Comparison of ENCODE assay signal across 8 mouse cellular contexts in genomic region chr12:84192280-84192679, GRCm38 (mm10). TPM values are rescaled to one million over a fixed set of nuclear protein-coding genes. Genes with fewer than 3 reads are reported as not detected.
DNase-seq lines count a peak whose midpoint lies in the region; ATAC-seq and TF ChIP-seq lines count a peak whose summit lies in the region.

No protein-coding gene starts in this region.

- peaks cover 17% of the 10 kb centered on the region for H3K4me1 ChIP-seq in cortical plate, adult 2 months (ENCODE audit: control insufficient read depth, insufficient read depth, low read length)
- peaks cover 83% of the 10 kb centered on the region for H3K4me1 ChIP-seq in hindbrain, embryonic 13.5 days (replicated peaks)
- peaks cover 50% of the 10 kb centered on the region for H3K4me1 ChIP-seq in midbrain, embryonic 14.5 days (ENCODE audit: control insufficient read depth, insufficient read depth, low read length)

- no peak for TF ChIP-seq CTCF in cortical plate, adult 2 months (IDR thresholded peaks at IDR 0.05; ENCODE audit: extremely low read depth, insufficient read depth, low read length)

- H3K4me3 ChIP-seq in cortical plate, adult 2 months (ENCODE audit: insufficient read depth, low read length): peak overlapping the region; percentile 42
- H3K4me3 ChIP-seq in hindbrain, embryonic 13.5 days: peak overlapping the region; percentile 81
- H3K4me3 ChIP-seq in midbrain, embryonic 14.5 days (replicated peaks; ENCODE audit: low read depth, low read length): peak overlapping the region; percentile 83

- DNase-seq in kidney, postnatal 10 days: peak; percentile 37
- DNase-seq in kidney, postnatal 14 days: no peak
- DNase-seq in midbrain, embryonic 14.5 days: no peak
- DNase-seq in adrenal gland, postnatal 25 days: no peak
- no peak for DNase-seq in spleen, adult 12 weeks (ENCODE audit: low spot score)
- no peak for DNase-seq in frontal cortex, postnatal 25 days (ENCODE audit: low spot score in 2 of 2)

- H3K27ac ChIP-seq in cortical plate, adult 2 months (ENCODE audit: insufficient read depth, low read length): no peak overlapping the region
- peak overlapping the region; percentile 97 for H3K27ac ChIP-seq in hindbrain, embryonic 13.5 days
- H3K27ac ChIP-seq in midbrain, embryonic 14.5 days (replicated peaks; ENCODE audit: low read depth, low read length): peak overlapping the region; percentile 95

- H3K27me3 ChIP-seq in hindbrain, embryonic 13.5 days: no peaks in the 10 kb centered on the region
- no peaks in the 10 kb centered on the region for H3K27me3 ChIP-seq in midbrain, embryonic 14.5 days (ENCODE audit: control insufficient read depth, insufficient read depth, low read length)

- WGBS in hindbrain, embryonic 13.5 days: 3% methylated on average over 13 of the region's 13 CpGs
- WGBS in midbrain, embryonic 14.5 days: 3% methylated on average over 13 of the region's 13 CpGs

- no peaks in the 10 kb centered on the region for H3K36me3 ChIP-seq in hindbrain, embryonic 13.5 days
- no peaks in the 10 kb centered on the region for H3K36me3 ChIP-seq in midbrain, embryonic 14.5 days (ENCODE audit: control insufficient read depth, insufficient read depth, low read length)

- peak overlapping the region; percentile 93 for H3K4me2 ChIP-seq in hindbrain, embryonic 13.5 days
- peak overlapping the region; percentile 84 for H3K4me2 ChIP-seq in midbrain, embryonic 14.5 days (ENCODE audit: low read length)

- peak overlapping the region; percentile 95 for H3K9ac ChIP-seq in hindbrain, embryonic 13.5 days
- H3K9ac ChIP-seq in midbrain, embryonic 14.5 days (replicated peaks; ENCODE audit: low read length): peak overlapping the region; percentile 89

- no peaks in the 10 kb centered on the region for H3K9me3 ChIP-seq in hindbrain, embryonic 13.5 days
- no peaks in the 10 kb centered on the region for H3K9me3 ChIP-seq in midbrain, embryonic 14.5 days (ENCODE audit: control insufficient read depth, low read length)

- TF ChIP-seq POLR2A in cortical plate, adult 2 months (IDR thresholded peaks at IDR 0.05; ENCODE audit: extremely low read depth, insufficient read depth, low read length): no peak

- no peak for ATAC-seq in hindbrain, embryonic 13.5 days (ENCODE audit: low FRiP score)
- no peak for ATAC-seq in midbrain, embryonic 14.5 days (ENCODE audit: low FRiP score, low TSS enrichment)

RNA-seq across cellular contexts. Expression of gene Elmsan1, which starts 26.4 kb away (rescaled TPM):
- polyA plus RNA-seq in cortical plate, adult 2 months (2012; rRNA removed): 6.9 and 7.3 TPM in 2 replicates
- 4.5 and 5.1 TPM in 2 replicates for polyA plus RNA-seq in hindbrain, embryonic 13.5 days (2015; fragmentation: Nextera tagmentation; extraction: Ambion mirVana)
- 2.7 and 4.3 TPM in 2 replicates for polyA plus RNA-seq in midbrain, embryonic 14.5 days (2014; fragmentation: Nextera tagmentation; extraction: Ambion mirVana)
- total RNA-seq in adrenal gland, postnatal 25 days (2021): 22.3 and 32.8 TPM in 2 replicates

RNA-seq across cellular contexts. Expression of gene Pnma1, which starts 44.0 kb away (rescaled TPM):
- 3.0 and 3.7 TPM in 2 replicates for polyA plus RNA-seq in cortical plate, adult 2 months (2012; rRNA removed)
- 3.5 and 3.8 TPM in 2 replicates for polyA plus RNA-seq in hindbrain, embryonic 13.5 days (2015; fragmentation: Nextera tagmentation; extraction: Ambion mirVana)
- 5.4 and 6.2 TPM in 2 replicates for polyA plus RNA-seq in midbrain, embryonic 14.5 days (2014; fragmentation: Nextera tagmentation; extraction: Ambion mirVana)
- 0.64 TPM in 1 of 2 replicates, not detected in the other for total RNA-seq in adrenal gland, postnatal 25 days (2021)
